Mouse (Mus musculus) CH12.LX (cell line): ENCODE results near the gene Cdcp1.

ENCODE experiments used
- BHLHE40 ChIP-seq: IDR thresholded peaks from 2 replicates; pipeline ENCODE4 v1.6.1; 2011; ENCODE audit warnings: mild to moderate bottlenecking, low read depth, low read length, improper control_type of control experiment
- CTCF ChIP-seq, 2 experiments: IDR thresholded peaks in 1 of 2; conservative IDR thresholded peaks in 1 of 2; 2 replicates each; pipeline ENCODE4 v1.5.1; 2011 to 2012; ENCODE audit warnings: low read depth in 2 of 2, low read length in 2 of 2, improper control_type of control experiment in 1 of 2, inconsistent platforms in 1 of 2, mild to moderate bottlenecking in 1 of 2, moderate library complexity in 1 of 2
- JUND ChIP-seq: conservative IDR thresholded peaks from 2 replicates; pipeline ENCODE4 v1.6.1; 2011; ENCODE audit warnings: low read depth, low read length, improper control_type of control experiment
- POLR2A ChIP-seq: IDR thresholded peaks from 2 replicates; pipeline ENCODE4 v1.6.1; 2011; ENCODE audit warnings: low read depth, mild to moderate bottlenecking, improper control_type of control experiment, low read length
- TBP ChIP-seq: conservative IDR thresholded peaks from 2 replicates; pipeline ENCODE4 v1.6.1; 2011; ENCODE audit warnings: low read depth, low read length, improper control_type of control experiment
- USF2 ChIP-seq: conservative IDR thresholded peaks from 2 replicates; pipeline ENCODE4 v1.6.1; 2011; ENCODE audit warnings: low read depth, low read length, improper control_type of control experiment

DNA sequence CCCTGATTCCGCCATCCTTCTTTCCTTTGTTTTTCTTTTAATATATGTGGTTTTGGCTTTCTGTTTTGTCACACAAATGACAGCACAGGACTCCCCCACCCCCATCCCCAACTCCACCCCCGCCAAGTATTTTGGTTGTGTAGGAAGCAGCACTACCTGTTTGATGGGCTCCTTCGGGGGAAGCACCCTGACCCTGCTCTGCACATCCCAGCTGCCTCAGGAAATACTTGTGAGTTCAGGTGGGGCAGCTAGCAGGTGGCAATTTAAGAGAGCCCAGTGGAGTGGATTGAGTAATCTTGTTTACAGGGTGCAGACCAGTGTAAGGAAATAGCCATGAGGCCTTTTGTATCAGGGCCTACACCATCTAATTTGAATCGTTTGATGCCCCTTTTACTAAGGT, 14.0 kb upstream of the Cdcp1 start:
- TF ChIP-seq JUND, result no peak
- no peak for TF ChIP-seq CTCF (conservative IDR thresholded peaks at IDR 0.05 in 1 of 2, IDR thresholded peaks at IDR 0.05 in 1 of 2; ENCODE audit: low read depth in 2 of 2, low read length in 2 of 2)
- TF ChIP-seq POLR2A, result no peak
- no peak for TF ChIP-seq TBP
- no peak for TF ChIP-seq BHLHE40
- no peak for TF ChIP-seq USF2
